Mouse (Mus musculus) MEL (cell line): ENCODE measurements around the gene Arhgef17. TPM values are rescaled to one million over a fixed set of nuclear protein-coding genes. Genes with fewer than 3 reads are reported as not detected.

Source experiments
- DNase-seq: peaks from one replicate; pipeline ENCODE4 v3.0.0; 2011; ENCODE audit warnings: low read depth, low spot score
- H3K27ac ChIP-seq: 2 replicates; pipeline ENCODE4 v1.5.1; 2012; ENCODE audit warnings: low read depth, mild to moderate bottlenecking, control low read depth, low read length, moderate library complexity; ENCODE audit not compliant: control insufficient read depth
- H3K27me3 ChIP-seq, 2 experiments: fragments of 150-350 bp in 1 of 2; sonication (generic) in 1 of 2; 2 replicates each; pipeline ENCODE4 v1.6.1; 2012; ENCODE audit warnings: low read length in 2 of 2, mild to moderate bottlenecking in 2 of 2, improper control_type of control experiment in 1 of 2, moderate library complexity in 1 of 2; ENCODE audit not compliant: insufficient read depth in 2 of 2, control insufficient read depth in 1 of 2
- H3K36me3 ChIP-seq, 2 experiments: 2 replicates each; pipeline ENCODE4 v1.6.1; 2012 to 2014; ENCODE audit warnings: low read length in 2 of 2, improper control_type of control experiment in 1 of 2, inconsistent platforms in 1 of 2, mild to moderate bottlenecking in 1 of 2; ENCODE audit not compliant: insufficient read depth in 2 of 2, control insufficient read depth in 1 of 2
- H3K4me1 ChIP-seq, 2 experiments: fragments of 150-350 bp in 1 of 2; sonication (generic) in 1 of 2; 2 replicates each; pipeline ENCODE4 v1.6.1; 2012; ENCODE audit warnings: low read length in 2 of 2, improper control_type of control experiment in 1 of 2, mild to moderate bottlenecking in 1 of 2; ENCODE audit not compliant: insufficient read depth in 2 of 2, control insufficient read depth in 1 of 2
- H3K4me3 ChIP-seq, 2 experiments: fragments of 150-350 bp in 1 of 2; sonication (generic) in 1 of 2; 2 replicates each; pipeline ENCODE4 v1.5.1; 2012; ENCODE audit warnings: low read depth in 2 of 2, low read length in 2 of 2, mild to moderate bottlenecking in 2 of 2, moderate library complexity in 2 of 2, control low read depth in 1 of 2, improper control_type of control experiment in 1 of 2; ENCODE audit not compliant: control insufficient read depth in 1 of 2, insufficient read depth in 1 of 2
- H3K79me2 ChIP-seq: 2 replicates; pipeline ENCODE4 v1.6.1; 2012; ENCODE audit warnings: mild to moderate bottlenecking, low read length, moderate library complexity; ENCODE audit not compliant: control insufficient read depth, poor library complexity, insufficient read depth
- H3K9ac ChIP-seq: 2 replicates; pipeline ENCODE4 v1.6.1; 2012; ENCODE audit warnings: low read depth, mild to moderate bottlenecking, control low read depth, low read length, moderate library complexity; ENCODE audit not compliant: control insufficient read depth, poor library complexity, severe bottlenecking
- H3K9me3 ChIP-seq: fragments of 150-350 bp; sonication (generic); replicated peaks from 2 replicates; pipeline ENCODE4 v1.6.1; 2012; ENCODE audit warnings: mild to moderate bottlenecking, low read length, improper control_type of control experiment, moderate library complexity; ENCODE audit not compliant: insufficient read depth
- BHLHE40 ChIP-seq: IDR thresholded peaks from 2 replicates; pipeline ENCODE4 v1.6.1; 2012; ENCODE audit warnings: low read depth, mild to moderate bottlenecking, inconsistent platforms, low read length, improper control_type of control experiment, borderline replicate concordance
- CHD1 ChIP-seq: IDR thresholded peaks from 2 replicates; pipeline ENCODE4 v1.6.1; 2012; ENCODE audit warnings: low read depth, mild to moderate bottlenecking, inconsistent platforms, low read length, improper control_type of control experiment
- EP300 ChIP-seq, 2 experiments: IDR thresholded peaks; 2 replicates each; pipeline ENCODE4 v1.6.1; 2011; ENCODE audit warnings: improper control_type of control experiment in 2 of 2, low read length in 2 of 2, low read depth in 1 of 2, mild to moderate bottlenecking in 1 of 2
- ETS1 ChIP-seq: IDR thresholded peaks from 2 replicates; pipeline ENCODE4 v1.6.1; 2012; ENCODE audit warnings: low read depth, mild to moderate bottlenecking, inconsistent platforms, low read length, improper control_type of control experiment, moderate library complexity
- GABPA ChIP-seq: IDR thresholded peaks from 2 replicates; pipeline ENCODE4 v1.6.1; 2012; ENCODE audit warnings: low read depth, mild to moderate bottlenecking, inconsistent platforms, low read length, improper control_type of control experiment, moderate library complexity
- GATA1 ChIP-seq: IDR thresholded peaks from 2 replicates; pipeline ENCODE4 v1.6.1; 2011; ENCODE audit warnings: low read depth, low read length, improper control_type of control experiment
- JUND ChIP-seq: IDR thresholded peaks from 2 replicates; pipeline ENCODE4 v1.6.1; 2011; ENCODE audit warnings: low read depth, mild to moderate bottlenecking, improper control_type of control experiment, low read length
- KAT2A ChIP-seq: conservative IDR thresholded peaks from 2 replicates; pipeline ENCODE4 v1.6.1; 2012; ENCODE audit warnings: low read depth, low read length, improper control_type of control experiment, inconsistent platforms
- MAZ ChIP-seq: IDR thresholded peaks from 2 replicates; pipeline ENCODE4 v1.6.1; 2012; ENCODE audit warnings: low read depth, mild to moderate bottlenecking, inconsistent platforms, low read length, improper control_type of control experiment
- MEF2A ChIP-seq: IDR thresholded peaks from 2 replicates; pipeline ENCODE4 v1.6.1; 2014; ENCODE audit warnings: low read depth, mild to moderate bottlenecking, inconsistent platforms, low read length, improper control_type of control experiment; ENCODE audit not compliant: poor library complexity, insufficient replicate concordance, severe bottlenecking; ENCODE audit errors: extremely low read depth
- POLR2A ChIP-seq, 2 experiments: IDR thresholded peaks; 2 replicates each; pipeline ENCODE4 v1.6.1; 2011 to 2012; ENCODE audit warnings: low read length in 2 of 2, mild to moderate bottlenecking in 2 of 2, control low read depth in 1 of 2, improper control_type of control experiment in 1 of 2, low read depth in 1 of 2, moderate library complexity in 1 of 2; ENCODE audit not compliant: control insufficient read depth in 1 of 2, insufficient read depth in 1 of 2, poor library complexity in 1 of 2
- RCOR1 ChIP-seq: IDR thresholded peaks from 2 replicates; pipeline ENCODE4 v1.6.1; 2012; ENCODE audit warnings: low read depth, mild to moderate bottlenecking, inconsistent platforms, low read length, improper control_type of control experiment
- SMC3 ChIP-seq: IDR thresholded peaks from 2 replicates; pipeline ENCODE4 v1.6.1; 2011; ENCODE audit warnings: low read depth, low read length, improper control_type of control experiment
- ZMIZ1 ChIP-seq: IDR thresholded peaks from 2 replicates; pipeline ENCODE4 v1.6.1; 2012; ENCODE audit warnings: low read depth, mild to moderate bottlenecking, inconsistent platforms, low read length, improper control_type of control experiment, moderate library complexity
- ZNF384 ChIP-seq: IDR thresholded peaks from 2 replicates; pipeline ENCODE4 v1.6.1; 2012; ENCODE audit warnings: low read depth, mild to moderate bottlenecking, inconsistent platforms, low read length, improper control_type of control experiment
- polyA plus RNA-seq, 2 experiments: library from polyadenylated mRNA; stranded (reverse) in 1 of 2; unstranded in 1 of 2; fragments of >175 nt in 1 of 2; fragments of >200 nt in 1 of 2; gene quantifications; 2 replicates each; pipeline versions ENCODE4 v1.2.1 to v1.2.4; 2012; ENCODE audit warnings: low replicate concordance in 2 of 2, low read depth in 1 of 2; ENCODE audit not compliant: insufficient read length in 2 of 2, insufficient read depth in 1 of 2, missing spikeins in 1 of 2
- total RNA-seq: library from RNA; depleted of rRNA; stranded (reverse); fragments of 300-350 nt; gene quantifications from 2 replicates; pipeline ENCODE4 v1.2.3, GENCODE M21; 2012

Gene Arhgef17
- total and polyA plus RNA-seq, 3 experiments, result under 0.01 TPM; not detected in 2

DNA sequence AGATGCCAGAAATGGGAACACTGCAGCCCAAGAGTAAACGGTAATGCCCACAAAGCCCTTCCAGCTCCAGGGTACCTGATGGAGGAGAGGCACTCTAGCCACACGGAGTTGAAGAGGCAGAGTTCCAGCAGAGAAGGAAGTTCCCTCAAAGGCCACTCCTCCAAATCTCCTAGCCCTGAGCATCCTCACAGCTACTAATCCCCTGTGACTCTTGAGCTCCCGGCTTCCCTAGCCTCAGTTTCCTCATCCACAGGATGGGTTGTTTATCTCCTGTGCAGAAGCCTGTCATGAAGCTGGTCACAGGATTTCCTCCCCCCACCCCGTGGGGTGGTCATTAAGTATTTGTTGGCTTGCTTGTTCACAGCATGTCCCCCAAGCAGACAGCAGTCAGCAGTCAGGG is 76.6 kb downstream of the Arhgef17 start:
- Histone ChIP-seq H3K4me3 (peak overlapping the region; percentile 4 to 25; a peak in 3 of 4 replicates), H3K79me2 (peaks cover 27% of the 10 kb centered on the region), H3K9me3 (no peaks in the 10 kb centered on the region), H3K27ac (peak overlapping the region; percentile 97), H3K36me3 (peaks cover 0 to 43% of the 10 kb centered on the region in 2 experiments; a peak in 2 of 4 replicates), H3K9ac (peak overlapping the region; percentile 66), H3K27me3 (no peaks in the 10 kb centered on the region), H3K4me1 (peaks cover 16 to 55% of the 10 kb centered on the region in 2 experiments)
- TF ChIP-seq CHD1 (0 out of 2 replicates have a peak, but pooled peaks have one; percentile 72), ETS1 (0 out of 2 replicates have a peak, but pooled peaks have one; percentile 10), POLR2A (IDR thresholded peaks at IDR 0.05; ENCODE audit: control insufficient read depth in 1 of 2, insufficient read depth in 1 of 2, low read depth in 1 of 2, low read length in 2 of 2, poor library complexity in 1 of 2) (no peak), EP300 (IDR thresholded peaks at IDR 0.05; ENCODE audit: low read depth in 1 of 2, low read length in 2 of 2) (0 out of 4 replicates have a peak, but pooled peaks of 1 of the 2 experiments have one; percentile 18), RCOR1 (0 out of 2 replicates have a peak, but pooled peaks have one; percentile 18), JUND (0 out of 2 replicates have a peak, but pooled peaks have one; percentile 44), ZMIZ1 (no peak)
- DNase-seq, result peak; percentile 75

DNA sequence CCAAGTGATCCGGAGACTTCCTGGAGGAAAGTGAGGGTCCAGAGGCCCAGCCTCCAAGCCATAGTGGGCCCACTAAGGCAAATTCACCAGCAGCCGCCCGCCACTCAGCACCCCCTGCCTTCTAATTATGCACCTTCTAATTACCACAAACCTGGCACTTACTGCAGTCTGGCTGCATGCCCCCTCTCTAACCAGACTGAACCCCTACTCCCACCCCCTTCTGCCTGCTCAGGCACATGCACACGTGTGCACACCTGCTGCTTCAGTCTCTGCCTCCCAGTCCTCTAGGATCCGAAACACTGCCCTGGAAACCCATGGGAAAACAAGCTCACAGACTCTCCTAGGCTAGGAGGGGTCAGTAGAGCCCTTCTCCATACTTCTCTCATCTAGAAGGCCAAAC is 77.0 kb downstream of the Arhgef17 start:
- peak overlapping the region; percentile 57 for H3K9ac ChIP-seq
- TF ChIP-seq CHD1 (no peak; the same call in 1 of the 2 replicates), GABPA (no peak), KAT2A (no peak), EP300 (IDR thresholded peaks at IDR 0.05; ENCODE audit: low read depth in 1 of 2, low read length in 2 of 2) (no peak), GATA1 (no peak), JUND (no peak), ZNF384 (no peak), MEF2A (no peak), MAZ (no peak), BHLHE40 (no peak), SMC3 (no peak)
- DNase-seq, result peak; percentile 19
- peaks cover 16 to 51% of the 10 kb centered on the region in 2 experiments for H3K4me1 ChIP-seq
- no peaks in the 10 kb centered on the region for H3K9me3 ChIP-seq
- H3K4me3 ChIP-seq, result peak overlapping the region in 1 of 2 experiments; percentile 25; a peak in 3 of 4 replicates
- H3K36me3 ChIP-seq, result peaks cover 0 to 43% of the 10 kb centered on the region in 2 experiments; a peak in 3 of 4 replicates
- no peaks in the 10 kb centered on the region for H3K27me3 ChIP-seq
- peaks cover 26% of the 10 kb centered on the region for H3K79me2 ChIP-seq
- H3K27ac ChIP-seq, result peak overlapping the region; percentile 97
